Mouse (Mus musculus): ENCODE results near the gene Glt8d2. TPM values are rescaled to one million over a fixed set of nuclear protein-coding genes. Genes with fewer than 3 reads are reported as not detected.

Gene Glt8d2
- polyA plus RNA-seq, 1 experiment from 2014 or later, result 6.5 TPM

DNA sequence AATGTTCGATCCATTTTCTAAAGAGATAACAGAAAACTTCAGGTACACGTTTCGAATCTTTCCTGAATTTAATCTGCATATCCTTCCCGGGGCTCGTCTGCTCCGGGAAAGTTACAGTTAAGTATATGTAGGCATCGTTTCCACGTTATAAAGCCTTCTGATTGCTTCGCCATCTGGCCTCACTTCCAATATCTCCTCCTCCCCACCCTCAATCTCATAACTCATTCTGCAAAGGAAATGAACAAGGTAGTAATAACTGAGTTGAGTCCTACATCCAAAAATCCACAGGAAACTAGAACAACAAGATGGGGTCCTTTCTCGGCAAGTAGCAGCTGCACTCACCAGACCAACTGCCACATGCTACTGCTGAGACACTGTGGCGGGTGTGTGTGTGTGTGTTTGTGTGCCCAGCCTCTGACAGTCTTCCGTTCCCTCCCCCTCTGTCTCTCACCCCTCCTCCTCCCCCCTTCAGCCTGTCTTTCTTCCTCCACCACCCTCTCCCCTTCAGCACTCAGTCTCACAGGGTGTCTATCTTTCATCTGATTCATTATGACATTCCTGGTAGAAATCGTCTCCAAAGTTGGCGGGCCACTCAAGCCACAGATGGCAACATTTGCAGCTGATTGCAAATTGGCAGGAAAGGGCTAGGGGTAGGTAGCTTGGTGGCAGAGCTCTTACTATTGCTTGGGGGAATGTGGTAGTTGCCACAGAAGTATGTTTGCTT is 28.0 kb downstream of the Glt8d2 start:
- H3K27me3 ChIP-seq (ENCODE audit: control insufficient read depth, insufficient read depth, low read length), result no peaks in the 10 kb centered on the region
- no peak overlapping the region for H3K9ac ChIP-seq (replicated peaks; ENCODE audit: low read length)
- no peaks in the 10 kb centered on the region for H3K36me3 ChIP-seq (replicated peaks; ENCODE audit: control insufficient read depth, insufficient read depth, low read depth, low read length)
- 84% methylated on average over 14 of the region's 14 CpGs for WGBS
- ATAC-seq (replicated peaks; ENCODE audit: insufficient number of reproducible peaks, low FRiP score, low TSS enrichment, low read depth) (no peak), DNase-seq (ENCODE audit: low spot score) (no peak)
- H3K4me2 ChIP-seq (ENCODE audit: low read depth, low read length), result no peak overlapping the region
- no peaks in the 10 kb centered on the region for H3K9me3 ChIP-seq (replicated peaks; ENCODE audit: control insufficient read depth, low read length)
- no peaks in the 10 kb centered on the region for H3K4me1 ChIP-seq (ENCODE audit: control insufficient read depth, insufficient read depth, low read length)
- no peak overlapping the region for H3K27ac ChIP-seq (replicated peaks; ENCODE audit: low read depth, low read length)
- no peak overlapping the region for H3K4me3 ChIP-seq (ENCODE audit: low read depth, low read length)

- no peak overlapping the region for H3K9ac ChIP-seq (replicated peaks; ENCODE audit: low read length)
- H3K36me3 ChIP-seq (replicated peaks; ENCODE audit: control insufficient read depth, insufficient read depth, low read depth, low read length), result no peaks in the 10 kb centered on the region
- H3K4me3 ChIP-seq (ENCODE audit: low read depth, low read length), result no peak overlapping the region
- no peak overlapping the region for H3K4me2 ChIP-seq (ENCODE audit: low read depth, low read length)
- H3K9me3 ChIP-seq (replicated peaks; ENCODE audit: control insufficient read depth, low read length), result no peaks in the 10 kb centered on the region
- no peaks in the 10 kb centered on the region for H3K4me1 ChIP-seq (ENCODE audit: control insufficient read depth, insufficient read depth, low read length)
- WGBS, result 86% methylated on average over 8 of the region's 8 CpGs
- no peaks in the 10 kb centered on the region for H3K27me3 ChIP-seq (ENCODE audit: control insufficient read depth, insufficient read depth, low read length)
- DNase-seq (ENCODE audit: low spot score) (no peak), ATAC-seq (replicated peaks; ENCODE audit: insufficient number of reproducible peaks, low FRiP score, low TSS enrichment, low read depth) (no peak)
- no peak overlapping the region for H3K27ac ChIP-seq (replicated peaks; ENCODE audit: low read depth, low read length)
Observed at GRCm38 (mm10) chr10:82661820-82662219, 28.6 kb downstream of the Glt8d2 start.

GRCm38 (mm10) chr10:82654581-82654980 is 35.9 kb downstream of the Glt8d2 start:
- H3K36me3 ChIP-seq (replicated peaks; ENCODE audit: control insufficient read depth, insufficient read depth, low read depth, low read length), result no peaks in the 10 kb centered on the region
- H3K9ac ChIP-seq (replicated peaks; ENCODE audit: low read length), result no peak overlapping the region
- DNase-seq (ENCODE audit: low spot score) (no peak), ATAC-seq (replicated peaks; ENCODE audit: insufficient number of reproducible peaks, low FRiP score, low TSS enrichment, low read depth) (no peak)
- 75% methylated on average over 3 of the region's 3 CpGs for WGBS
- no peaks in the 10 kb centered on the region for H3K9me3 ChIP-seq (replicated peaks; ENCODE audit: control insufficient read depth, low read length)
- no peak overlapping the region for H3K4me2 ChIP-seq (ENCODE audit: low read depth, low read length)
- no peaks in the 10 kb centered on the region for H3K4me1 ChIP-seq (ENCODE audit: control insufficient read depth, insufficient read depth, low read length)
- H3K27ac ChIP-seq (replicated peaks; ENCODE audit: low read depth, low read length), result no peak overlapping the region
- no peaks in the 10 kb centered on the region for H3K27me3 ChIP-seq (ENCODE audit: control insufficient read depth, insufficient read depth, low read length)
- H3K4me3 ChIP-seq (ENCODE audit: low read depth, low read length), result no peak overlapping the region

DNA sequence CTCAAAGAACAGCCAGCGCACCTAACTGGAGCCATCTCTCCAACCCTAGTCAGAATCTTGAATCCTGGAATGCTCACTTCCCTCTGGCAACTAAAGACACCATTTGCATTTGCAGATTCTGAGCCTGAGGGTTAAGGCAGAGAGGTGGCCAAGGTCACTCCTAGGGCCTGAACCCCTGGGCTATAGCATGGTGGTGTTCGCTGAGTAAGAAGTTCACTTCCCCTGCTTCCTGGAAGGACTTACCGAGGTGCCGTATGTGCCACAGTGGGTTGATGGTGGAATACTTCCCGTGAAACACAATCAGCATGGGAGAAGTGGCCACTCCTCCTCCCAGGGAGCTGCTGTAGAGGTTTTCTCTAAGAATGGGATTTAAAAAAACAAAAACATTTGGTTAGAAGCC is 37.8 kb downstream of the Glt8d2 start:
- Histone ChIP-seq H3K4me2 (ENCODE audit: low read depth, low read length) (no peak overlapping the region), H3K9me3 (replicated peaks; ENCODE audit: control insufficient read depth, low read length) (no peaks in the 10 kb centered on the region), H3K4me1 (ENCODE audit: control insufficient read depth, insufficient read depth, low read length) (no peaks in the 10 kb centered on the region), H3K27ac (replicated peaks; ENCODE audit: low read depth, low read length) (no peak overlapping the region), H3K27me3 (ENCODE audit: control insufficient read depth, insufficient read depth, low read length) (no peaks in the 10 kb centered on the region), H3K36me3 (replicated peaks; ENCODE audit: control insufficient read depth, insufficient read depth, low read depth, low read length) (peaks cover 2% of the 10 kb centered on the region; the same call in 1 of the 2 replicates), H3K4me3 (ENCODE audit: low read depth, low read length) (no peak overlapping the region), H3K9ac (replicated peaks; ENCODE audit: low read length) (no peak overlapping the region)
- ATAC-seq (replicated peaks; ENCODE audit: insufficient number of reproducible peaks, low FRiP score, low TSS enrichment, low read depth), result no peak
- WGBS, result 72% methylated on average over 5 of the region's 5 CpGs
- no peak for DNase-seq (ENCODE audit: low spot score)

- H3K4me3 ChIP-seq (ENCODE audit: low read depth, low read length), result no peak overlapping the region
- no peaks in the 10 kb centered on the region for H3K4me1 ChIP-seq (ENCODE audit: control insufficient read depth, insufficient read depth, low read length)
- DNase-seq (ENCODE audit: low spot score) (no peak), ATAC-seq (replicated peaks; ENCODE audit: insufficient number of reproducible peaks, low FRiP score, low TSS enrichment, low read depth) (no peak)
- no peak overlapping the region for H3K4me2 ChIP-seq (ENCODE audit: low read depth, low read length)
- no peak overlapping the region for H3K9ac ChIP-seq (replicated peaks; ENCODE audit: low read length)
- no peaks in the 10 kb centered on the region for H3K27me3 ChIP-seq (ENCODE audit: control insufficient read depth, insufficient read depth, low read length)
- H3K36me3 ChIP-seq (replicated peaks; ENCODE audit: control insufficient read depth, insufficient read depth, low read depth, low read length), result peaks cover 2% of the 10 kb centered on the region; the same call in 1 of the 2 replicates
- 91% methylated on average over 5 of the region's 5 CpGs for WGBS
- no peaks in the 10 kb centered on the region for H3K9me3 ChIP-seq (replicated peaks; ENCODE audit: control insufficient read depth, low read length)
- no peak overlapping the region for H3K27ac ChIP-seq (replicated peaks; ENCODE audit: low read depth, low read length)
Observed at GRCm38 (mm10) chr10:82651221-82651620, 39.2 kb downstream of the Glt8d2 start.

DNA sequence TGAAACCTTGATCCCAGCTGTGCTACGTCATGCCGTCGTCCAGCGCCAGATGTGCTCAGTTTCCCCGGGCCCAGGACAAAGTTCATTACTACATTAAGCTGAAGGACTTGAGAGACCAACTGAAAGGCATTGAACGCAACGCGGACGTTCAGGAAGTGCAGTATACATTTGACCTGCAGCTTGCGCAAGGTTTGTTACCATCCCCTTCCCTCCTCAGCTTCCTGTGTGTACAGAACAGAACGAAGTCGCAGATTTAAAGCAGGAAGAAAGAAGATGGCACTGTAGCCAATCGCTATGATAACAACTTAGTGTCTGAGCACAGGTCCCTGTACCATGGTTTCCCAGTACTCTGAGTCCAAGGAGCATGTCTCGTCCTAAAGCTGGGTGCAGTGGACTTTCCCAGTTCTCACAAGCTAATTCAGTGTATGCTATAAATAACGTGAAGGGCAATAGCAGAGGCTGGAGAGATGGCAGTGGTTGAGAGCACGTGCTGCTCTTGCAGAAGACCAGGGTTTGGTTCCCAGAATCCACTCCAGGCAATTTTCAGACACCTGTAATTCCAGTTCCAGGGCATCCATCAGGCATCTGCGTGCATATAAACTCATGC is 43.1 kb downstream of the Glt8d2 start:
- H3K9me3 ChIP-seq (replicated peaks; ENCODE audit: control insufficient read depth, low read length), result no peaks in the 10 kb centered on the region
- ATAC-seq (replicated peaks; ENCODE audit: insufficient number of reproducible peaks, low FRiP score, low TSS enrichment, low read depth), result no peak
- H3K9ac ChIP-seq (replicated peaks; ENCODE audit: low read length), result no peak overlapping the region
- no peak for DNase-seq (ENCODE audit: low spot score)
- no peak overlapping the region for H3K4me3 ChIP-seq (ENCODE audit: low read depth, low read length)
- no peaks in the 10 kb centered on the region for H3K4me1 ChIP-seq (ENCODE audit: control insufficient read depth, insufficient read depth, low read length)
- H3K4me2 ChIP-seq (ENCODE audit: low read depth, low read length), result no peak overlapping the region
- 95% methylated on average over 17 of the region's 17 CpGs for WGBS
- no peak overlapping the region for H3K27ac ChIP-seq (replicated peaks; ENCODE audit: low read depth, low read length)
- peaks cover 11% of the 10 kb centered on the region for H3K36me3 ChIP-seq (replicated peaks; ENCODE audit: control insufficient read depth, insufficient read depth, low read depth, low read length)
- H3K27me3 ChIP-seq (ENCODE audit: control insufficient read depth, insufficient read depth, low read length), result no peaks in the 10 kb centered on the region

- Histone ChIP-seq H3K4me1 (ENCODE audit: control insufficient read depth, insufficient read depth, low read length) (no peaks in the 10 kb centered on the region), H3K4me2 (ENCODE audit: low read depth, low read length) (no peak overlapping the region), H3K4me3 (ENCODE audit: low read depth, low read length) (no peak overlapping the region), H3K36me3 (replicated peaks; ENCODE audit: control insufficient read depth, insufficient read depth, low read depth, low read length) (peaks cover 11% of the 10 kb centered on the region), H3K9ac (replicated peaks; ENCODE audit: low read length) (no peak overlapping the region), H3K27me3 (ENCODE audit: control insufficient read depth, insufficient read depth, low read length) (no peaks in the 10 kb centered on the region), H3K27ac (replicated peaks; ENCODE audit: low read depth, low read length) (no peak overlapping the region), H3K9me3 (replicated peaks; ENCODE audit: control insufficient read depth, low read length) (no peaks in the 10 kb centered on the region)
- 91% methylated on average over 8 of the region's 8 CpGs for WGBS
- no peak for ATAC-seq (replicated peaks; ENCODE audit: insufficient number of reproducible peaks, low FRiP score, low TSS enrichment, low read depth)
- no peak for DNase-seq (ENCODE audit: low spot score)
Observed at GRCm38 (mm10) chr10:82646083-82646482, 44.4 kb downstream of the Glt8d2 start.

GRCm38 (mm10) chr10:82641481-82641880 is 49.0 kb downstream of the Glt8d2 start:
- Histone ChIP-seq H3K27ac (replicated peaks; ENCODE audit: low read depth, low read length) (no peak overlapping the region), H3K9ac (replicated peaks; ENCODE audit: low read length) (no peak overlapping the region), H3K4me1 (ENCODE audit: control insufficient read depth, insufficient read depth, low read length) (no peaks in the 10 kb centered on the region), H3K9me3 (replicated peaks; ENCODE audit: control insufficient read depth, low read length) (no peaks in the 10 kb centered on the region), H3K4me3 (ENCODE audit: low read depth, low read length) (no peak overlapping the region), H3K36me3 (replicated peaks; ENCODE audit: control insufficient read depth, insufficient read depth, low read depth, low read length) (peaks cover 16% of the 10 kb centered on the region), H3K4me2 (ENCODE audit: low read depth, low read length) (no peak overlapping the region), H3K27me3 (ENCODE audit: control insufficient read depth, insufficient read depth, low read length) (no peaks in the 10 kb centered on the region)
- 97% methylated on average over 9 of the region's 9 CpGs for WGBS
- ATAC-seq (replicated peaks; ENCODE audit: insufficient number of reproducible peaks, low FRiP score, low TSS enrichment, low read depth) (no peak), DNase-seq (ENCODE audit: low spot score) (no peak)
